Mouse (Mus musculus) cerebellum, adult 2 months (tissue): ENCODE results near the gene a.

ENCODE experiments used
- CTCF ChIP-seq: fragments of 200-500 bp; IDR thresholded peaks from 2 replicates; pipeline ENCODE4 v1.5.1; 2011; ENCODE audit warnings: low read depth, mild to moderate bottlenecking, control low read depth, low read length, moderate library complexity, borderline replicate concordance; ENCODE audit not compliant: insufficient read depth
- POLR2A ChIP-seq: fragments of 200-500 bp; IDR thresholded peaks from 2 replicates; pipeline ENCODE4 v1.6.1; 2011; ENCODE audit warnings: low read length, control low read depth, borderline replicate concordance; ENCODE audit not compliant: insufficient read depth

DNA sequence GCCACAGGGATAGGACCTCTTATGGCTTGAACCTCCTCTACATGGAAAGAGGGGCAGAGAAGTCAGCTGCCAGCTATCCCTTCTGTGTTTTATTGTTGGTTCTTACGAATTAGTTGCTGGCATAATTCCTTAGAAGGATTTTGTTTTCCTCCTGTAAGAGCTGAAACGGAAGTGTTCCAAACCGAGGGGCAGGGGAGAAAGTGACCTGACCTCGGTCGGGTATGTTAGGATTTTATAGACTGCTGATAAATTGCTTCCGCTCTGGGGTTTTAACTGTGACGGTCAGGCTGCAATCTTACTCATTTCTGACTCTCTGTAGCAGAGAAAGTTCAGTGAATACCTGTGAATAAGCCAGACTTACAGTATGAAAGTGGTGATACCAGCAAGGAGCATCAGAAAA lies 158.2 kb downstream of the a start:
- TF ChIP-seq CTCF (no peak), POLR2A (no peak)
